ENCODE assay signal across 19 mouse cellular contexts in genomic region chr2:20037671-20038070, GRCm38 (mm10).
A peak's percentile ranks its signal among the peaks of the same experiment; 100 is the strongest.
DNase-seq lines count a peak whose midpoint lies in the region; ATAC-seq lines count a peak whose summit lies in the region.
"Had no signal": no experiment of that assay in that cellular context is flagged by ENCODE, and none has a peak within 500 bp of the region (broad histone marks: within the 10 kb centered on the region; RNA-seq: fewer than 3 reads in every experiment).

No protein-coding gene starts in this region.

- intact Hi-C loops in left cerebral cortex, postnatal 14 days (cut with DNase I) = no loop called here

- DNase-seq in frontal cortex, postnatal 14 days (ENCODE audit: low spot score in 2 of 2) = no peak
- DNase-seq in left cerebral cortex, adult 11 months (ENCODE audit: low spot score) = peak; percentile 2
- no peak for DNase-seq in left cerebral cortex, postnatal 14 days (ENCODE audit: low spot score in 2 of 2)
- DNase-seq in layer of hippocampus, adult 9-10 months (ENCODE audit: low spot score) = peak; percentile 6
- DNase-seq in telencephalon, adult 2 months (ENCODE audit: low read depth, low spot score) = peak; percentile 39
- no peak for DNase-seq in heart, postnatal 4 days
- no peak for DNase-seq in kidney, postnatal 10 days
- DNase-seq: adrenal gland, adult 8-10 months; adrenal gland, postnatal 25 days; cerebellum, adult 18-20 months; cerebellum, adult 9-10 months; cerebellum, postnatal 14 days; forebrain, postnatal 0 days; gastrocnemius, postnatal 10 days; gastrocnemius, postnatal 36 days had no signal

- ATAC-seq in frontal cortex, adult (ENCODE audit: low TSS enrichment) = peak; percentile 95
- ATAC-seq: activated CD4-positive, CD25-positive, alpha-beta regulatory T cell, adult 4 months; forebrain, embryonic 14.5 days; forebrain, postnatal 0 days; hindbrain, embryonic 16.5 days had no signal

Comparison
In these comparisons a context has a peak if more than half of its experiments do, and no peak if none do; other contexts are left out.
1. DNase-seq: peak in left cerebral cortex, adult 11 months (single experiment), layer of hippocampus, adult 9-10 months (single experiment) and telencephalon, adult 2 months (single experiment); none in frontal cortex, postnatal 14 days (0 of 2), left cerebral cortex, postnatal 14 days (0 of 2), heart, postnatal 4 days (single experiment) and kidney, postnatal 10 days (single experiment).